10 mouse cellular contexts compared by ENCODE assay signal in the genomic region with DNA sequence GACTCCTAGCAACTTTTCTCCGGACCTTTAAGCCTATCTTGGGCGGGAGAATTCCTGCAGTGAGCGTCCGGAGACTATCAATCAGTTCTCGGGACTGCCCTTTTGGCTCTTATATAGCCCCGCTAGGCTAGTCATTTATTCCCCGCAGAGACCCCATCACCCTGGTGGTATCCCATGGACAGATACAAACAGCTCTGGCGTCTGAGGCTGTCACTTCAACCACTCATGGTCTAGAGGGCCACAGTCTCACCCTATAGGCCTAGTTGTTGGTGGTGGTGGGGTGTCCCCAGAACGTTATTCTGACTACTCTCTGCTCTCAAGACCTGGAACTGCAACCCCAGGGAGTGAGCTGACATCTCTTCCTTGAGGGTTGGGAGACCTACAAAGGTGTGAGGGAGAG. TPM values are rescaled to one million over a fixed set of nuclear protein-coding genes. Genes with fewer than 3 reads are reported as not detected.
DNase-seq lines count a peak whose midpoint lies in the region; ATAC-seq and TF ChIP-seq lines count a peak whose summit lies in the region.
"Had no signal": no experiment of that assay in that cellular context is flagged by ENCODE, and none has a peak within 500 bp of the region (broad histone marks: within the 10 kb centered on the region; RNA-seq: fewer than 3 reads in every experiment).

No protein-coding gene starts in this region.

- no peak for TF ChIP-seq CTCF in E14TG2a.4 (conservative IDR thresholded peaks at IDR 0.05; ENCODE audit: low read length)

- H3K4me3 ChIP-seq in heart, embryonic 11.5 days (ENCODE audit: low read depth, low read length), result peak overlapping the region; percentile 51
- H3K4me3 ChIP-seq in E14TG2a.4 (replicated peaks; ENCODE audit: low read length), result peak overlapping the region; percentile 85
- H3K4me3 ChIP-seq in forebrain, embryonic 16.5 days (replicated peaks; ENCODE audit: low read length), result peak overlapping the region; percentile 66
- peak overlapping the region; percentile 68 for H3K4me3 ChIP-seq in midbrain, embryonic 10.5 days
- H3K4me3 ChIP-seq: erythroblast, embryonic 14.5 days had no signal

- H3K27ac ChIP-seq in heart, embryonic 11.5 days (ENCODE audit: low read depth, low read length), result no peak overlapping the region
- H3K27ac ChIP-seq in forebrain, embryonic 16.5 days (ENCODE audit: low read length), result no peak overlapping the region
- H3K27ac ChIP-seq in midbrain, embryonic 10.5 days (replicated peaks), result peak overlapping the region; percentile 59; the same call in 1 of the 2 replicates

- intact Hi-C loops in heart, postnatal 10 days (cut with DNase I), result no loop called here
- intact Hi-C loops in left cerebral cortex, postnatal 36 days (cut with DNase I), result no loop called here

- peak overlapping the region; percentile 89 for H3K4me2 ChIP-seq in heart, embryonic 11.5 days
- peak overlapping the region; percentile 81 for H3K4me2 ChIP-seq in forebrain, embryonic 16.5 days (ENCODE audit: low read length)

- 5% methylated on average over 9 of the region's 9 CpGs for WGBS in heart, embryonic 11.5 days (ENCODE audit: insufficient replicate concordance)
- WGBS in forebrain, embryonic 16.5 days, result 4% methylated on average over 9 of the region's 9 CpGs
- WGBS in midbrain, embryonic 10.5 days, result 3% methylated on average over 9 of the region's 9 CpGs

- no peaks in the 10 kb centered on the region for H3K9me3 ChIP-seq in heart, embryonic 11.5 days (replicated peaks; ENCODE audit: control insufficient read depth, low read length)
- no peaks in the 10 kb centered on the region for H3K9me3 ChIP-seq in E14TG2a.4 (ENCODE audit: low read length)
- H3K9me3 ChIP-seq in forebrain, embryonic 16.5 days (ENCODE audit: control insufficient read depth, low read length), result no peaks in the 10 kb centered on the region
- no peaks in the 10 kb centered on the region for H3K9me3 ChIP-seq in midbrain, embryonic 10.5 days (replicated peaks)

- H3K4me1 ChIP-seq in heart, embryonic 11.5 days (ENCODE audit: control insufficient read depth, insufficient read depth, low read length), result peaks cover 8% of the 10 kb centered on the region; the same call in 1 of the 2 replicates
- H3K4me1 ChIP-seq in E14TG2a.4 (replicated peaks; ENCODE audit: low read depth, low read length), result peaks cover 67% of the 10 kb centered on the region
- peaks cover 33% of the 10 kb centered on the region for H3K4me1 ChIP-seq in forebrain, embryonic 16.5 days (replicated peaks; ENCODE audit: control insufficient read depth, insufficient read depth, low read length)
- peaks cover 46% of the 10 kb centered on the region for H3K4me1 ChIP-seq in midbrain, embryonic 10.5 days

- H3K36me3 ChIP-seq in heart, embryonic 11.5 days (ENCODE audit: control insufficient read depth, insufficient read depth, low read length), result no peaks in the 10 kb centered on the region
- no peaks in the 10 kb centered on the region for H3K36me3 ChIP-seq in E14TG2a.4 (ENCODE audit: insufficient read depth, low read length)
- H3K36me3 ChIP-seq in forebrain, embryonic 16.5 days (ENCODE audit: control insufficient read depth, insufficient read depth), result no peaks in the 10 kb centered on the region
- no peaks in the 10 kb centered on the region for H3K36me3 ChIP-seq in midbrain, embryonic 10.5 days

- no peak for DNase-seq in heart, postnatal 10 days
- peak; percentile 17 for DNase-seq in midbrain, embryonic 10.5 days (ENCODE audit: low spot score)
- DNase-seq in urinary bladder, adult 18-20 months (ENCODE audit: low spot score in 2 of 2), result no peak
- no peak for DNase-seq in left cerebral cortex, postnatal 36 days (ENCODE audit: low spot score in 2 of 2)
- DNase-seq in testis, postnatal 10 days (ENCODE audit: low spot score), result no peak

- ATAC-seq in heart, embryonic 11.5 days (replicated peaks; ENCODE audit: insufficient number of reproducible peaks, low FRiP score, low TSS enrichment), result no peak
- ATAC-seq in forebrain, embryonic 16.5 days, result no peak

- H3K9ac ChIP-seq in heart, embryonic 11.5 days (ENCODE audit: low read depth, low read length), result peak overlapping the region; percentile 70; the same call in 1 of the 2 replicates
- peak overlapping the region; percentile 68 for H3K9ac ChIP-seq in forebrain, embryonic 16.5 days (replicated peaks; ENCODE audit: low read depth, low read length)

- peaks cover 83% of the 10 kb centered on the region for H3K27me3 ChIP-seq in heart, embryonic 11.5 days (ENCODE audit: control insufficient read depth, insufficient read depth, low read length)
- H3K27me3 ChIP-seq in E14TG2a.4 (ENCODE audit: insufficient read depth, low read length), result peaks cover 86% of the 10 kb centered on the region
- peaks cover 42% of the 10 kb centered on the region for H3K27me3 ChIP-seq in forebrain, embryonic 16.5 days (replicated peaks; ENCODE audit: control insufficient read depth, insufficient read depth, low read length)
- H3K27me3 ChIP-seq in midbrain, embryonic 10.5 days (ENCODE audit: low read depth, poor library complexity, severe bottlenecking), result peaks cover 100% of the 10 kb centered on the region

RNA-seq across cellular contexts. Expression of gene Ppp1r1b, which starts 1.1 kb away (rescaled TPM):
- polyA plus RNA-seq in heart, embryonic 11.5 days (2014; fragmentation: Nextera tagmentation; extraction: Ambion mirVana), result 13.6 and 15.3 TPM in 2 replicates
- 1 to 10 TPM; 2.7 to 4.0 TPM for total RNA-seq in heart, postnatal 10 days (2021)
- polyA plus RNA-seq in forebrain, embryonic 16.5 days (2015; fragmentation: Nextera tagmentation; extraction: Ambion mirVana), result 69.7 and 72.4 TPM in 2 replicates
- 1.0 and 1.6 TPM in 2 replicates for polyA plus RNA-seq in midbrain, embryonic 10.5 days (2016; fragmentation: Nextera tagmentation; extraction: Ambion mirVana)
- total RNA-seq in left cerebral cortex, postnatal 36 days (2021), result 100 to 1,000 TPM; 225 to 274 TPM

RNA-seq across cellular contexts. Expression of gene Stard3, which starts 8.9 kb away (rescaled TPM):
- polyA plus RNA-seq in heart, embryonic 11.5 days (2014; fragmentation: Nextera tagmentation; extraction: Ambion mirVana), result 39.6 and 40.6 TPM in 2 replicates
- total RNA-seq in heart, postnatal 10 days (2021), result 10 to 100 TPM; 23.9 to 24.5 TPM
- polyA plus RNA-seq in forebrain, embryonic 16.5 days (2015; fragmentation: Nextera tagmentation; extraction: Ambion mirVana), result 52.8 and 56.3 TPM in 2 replicates
- 54.5 and 55.6 TPM in 2 replicates for polyA plus RNA-seq in midbrain, embryonic 10.5 days (2016; fragmentation: Nextera tagmentation; extraction: Ambion mirVana)
- total RNA-seq in left cerebral cortex, postnatal 36 days (2021), result 10 to 100 TPM; 35.9 to 39.3 TPM

RNA-seq across cellular contexts. Expression of gene Neurod2, which starts 19.9 kb away (rescaled TPM):
- 0.07 and 0.13 TPM in 2 replicates for polyA plus RNA-seq in heart, embryonic 11.5 days (2014; fragmentation: Nextera tagmentation; extraction: Ambion mirVana)
- total RNA-seq in heart, postnatal 10 days (2021), result not detected
- 110 and 133 TPM in 2 replicates for polyA plus RNA-seq in forebrain, embryonic 16.5 days (2015; fragmentation: Nextera tagmentation; extraction: Ambion mirVana)
- 0.05 and 0.09 TPM in 2 replicates for polyA plus RNA-seq in midbrain, embryonic 10.5 days (2016; fragmentation: Nextera tagmentation; extraction: Ambion mirVana)
- total RNA-seq in left cerebral cortex, postnatal 36 days (2021), result 10 to 100 TPM; 65.2 to 77.3 TPM
- polyA plus RNA-seq: C2C12; erythroblast, embryonic 14.5 days had no signal

RNA-seq across cellular contexts. Expression of gene Tcap, which starts 34.3 kb away (rescaled TPM):
- polyA plus RNA-seq in heart, embryonic 11.5 days (2014; fragmentation: Nextera tagmentation; extraction: Ambion mirVana), result 149 and 151 TPM in 2 replicates
- 100 to 1,000 TPM; 469 to 500 TPM for total RNA-seq in heart, postnatal 10 days (2021)
- 0.23 and 0.26 TPM in 2 replicates for polyA plus RNA-seq in forebrain, embryonic 16.5 days (2015; fragmentation: Nextera tagmentation; extraction: Ambion mirVana)
- polyA plus RNA-seq in midbrain, embryonic 10.5 days (2016; fragmentation: Nextera tagmentation; extraction: Ambion mirVana), result 0.19 TPM in 1 of 2 replicates, not detected in the other
- 10 to 100 TPM; 11.8 to 14.4 TPM for total RNA-seq in left cerebral cortex, postnatal 36 days (2021)
- polyA plus RNA-seq: erythroblast, embryonic 14.5 days had no signal

RNA-seq across cellular contexts. Expression of gene Pnmt, which starts 36.9 kb away (rescaled TPM):
- 3.9 and 4.8 TPM in 2 replicates for polyA plus RNA-seq in heart, embryonic 11.5 days (2014; fragmentation: Nextera tagmentation; extraction: Ambion mirVana)
- under 1 TPM in 1 of 2 experiments, not detected in 1; 0.31 TPM for total RNA-seq in heart, postnatal 10 days (2021)
- polyA plus RNA-seq in forebrain, embryonic 16.5 days (2015; fragmentation: Nextera tagmentation; extraction: Ambion mirVana), result 0.21 and 0.86 TPM in 2 replicates
- not detected in 2 replicates for polyA plus RNA-seq in midbrain, embryonic 10.5 days (2016; fragmentation: Nextera tagmentation; extraction: Ambion mirVana)
- total RNA-seq in left cerebral cortex, postnatal 36 days (2021), result under 1 TPM; 0.34 to 0.47 TPM
- polyA plus RNA-seq: erythroblast, embryonic 14.5 days had no signal

Comparison
In these comparisons a context has a peak if more than half of its experiments do, and no peak if none do; other contexts are left out.
1. RNA of gene Neurod2, which starts 19.9 kb away (polyA plus RNA-seq): 110 to 133 TPM in forebrain, embryonic 16.5 days; 0.07 to 0.13 TPM in heart, embryonic 11.5 days and 0.05 to 0.09 TPM in midbrain, embryonic 10.5 days; every median in the first group is over 10 times any median in the second.
2. Peak in every context shown above with its lines, with median percentiles within 50 percentile points of each other: H3K4me3 ChIP-seq.